Mouse (Mus musculus) adrenal gland, postnatal 10 days (tissue): ENCODE data around the gene 0610037L13Rik. TPM values are rescaled to one million over a fixed set of nuclear protein-coding genes. Genes with fewer than 3 reads are reported as not detected.

Experiments
- DNase-seq: peaks from one replicate; pipeline ENCODE4 v3.0.0; 2021; ENCODE audit warnings: mixed read lengths
- total RNA-seq, 2 experiments: library from RNA; stranded (reverse); gene quantifications; 2 replicates each; pipeline ENCODE4 v1.2.3; 2021

Gene 0610037L13Rik
- total RNA-seq, 2 experiments from 2014 or later = 68.6 to 80.0 TPM

- peak; percentile 77 for DNase-seq
Observed at GRCm38 (mm10) chr4:107920336-107920735, 30.7 kb downstream of the 0610037L13Rik start.

GRCm38 (mm10) chr4:107921152-107921695 lies 31.6 kb downstream of the 0610037L13Rik start:
- DNase-seq = peak; percentile 88

- DNase-seq = peak; percentile 62
Observed at GRCm38 (mm10) chr4:107921952-107922351, 32.3 kb downstream of the 0610037L13Rik start.

GRCm38 (mm10) chr4:107923145-107923802 lies 33.7 kb downstream of the 0610037L13Rik start, which contains the start of gene Cpt2:
Gene Cpt2, minus strand, starts transcription at chr4:107923610.
- peak; percentile 97 for DNase-seq

GRCm38 (mm10) chr4:107923803-107924194 lies 34.2 kb downstream of the 0610037L13Rik start:
- no peak for DNase-seq

- DNase-seq = no peak
Observed at GRCm38 (mm10) chr4:107928269-107928668, 38.7 kb downstream of the 0610037L13Rik start.

GRCm38 (mm10) chr4:107928726-107929125 lies 39.1 kb downstream of the 0610037L13Rik start:
- no peak for DNase-seq

GRCm38 (mm10) chr4:107931453-107931852 lies 41.8 kb downstream of the 0610037L13Rik start:
- DNase-seq = no peak

- DNase-seq = no peak
Observed at GRCm38 (mm10) chr4:107933239-107933638, 43.6 kb downstream of the 0610037L13Rik start.

GRCm38 (mm10) chr4:107935254-107935653 lies 45.6 kb downstream of the 0610037L13Rik start:
- no peak for DNase-seq

GRCm38 (mm10) chr4:107937338-107937737 lies 47.7 kb downstream of the 0610037L13Rik start:
- peak; percentile 78 for DNase-seq

- no peak for DNase-seq
Observed at GRCm38 (mm10) chr4:107938124-107938523, 48.5 kb downstream of the 0610037L13Rik start.

- DNase-seq = no peak
Observed at GRCm38 (mm10) chr4:107942741-107943140, 53.1 kb downstream of the 0610037L13Rik start.

GRCm38 (mm10) chr4:107944141-107944540 lies 54.5 kb downstream of the 0610037L13Rik start:
- DNase-seq = peak; percentile 56

Other genes starting within 250 kb of the 0610037L13Rik start
- gene Dmrtb1, start 205.6 kb upstream of the 0610037L13Rik start, total RNA-seq = not detected
- gene Lrp8, start 87.6 kb upstream of the 0610037L13Rik start, total RNA-seq = 1 to 10 TPM; 3.8 to 4.9 TPM
- 10 to 100 TPM; 83.6 to 86.1 TPM for gene Magoh, start 10.1 kb upstream of the 0610037L13Rik start, total RNA-seq
- 100 to 1,000 TPM; 269 to 277 TPM for gene Cpt2, start 33.8 kb downstream of the 0610037L13Rik start, total RNA-seq
- gene Slc1a7, start 78.5 kb downstream of the 0610037L13Rik start, total RNA-seq = under 1 TPM; 0.15 to 0.39 TPM
- gene Podn, start 206.6 kb downstream of the 0610037L13Rik start, total RNA-seq = 1 to 10 TPM; 7.0 to 7.4 TPM